Mouse (Mus musculus) myocyte (in vitro differentiated cells): ENCODE results near the gene Odf3.

ENCODE experiments used
- REST ChIP-seq: IDR thresholded peaks from one replicate; pipeline ENCODE4 v1.6.1; 2011; ENCODE audit warnings: mild to moderate bottlenecking, control low read depth, moderate library complexity; ENCODE audit not compliant: insufficient read depth, insufficient read length
- TCF12 ChIP-seq: IDR thresholded peaks from one replicate; pipeline ENCODE4 v1.6.1; 2011; ENCODE audit warnings: mild to moderate bottlenecking, control low read depth; ENCODE audit not compliant: poor library complexity, insufficient read depth, severe bottlenecking

- TF ChIP-seq REST = no peak
- no peak for TF ChIP-seq TCF12
Observed at GRCm38 (mm10) chr7:140848591-140848990, 986 bp downstream of the Odf3 start.
